Mouse (Mus musculus) left cerebral cortex, adult 2 months (tissue): ENCODE measurements at regions not wholly inside any gene's neighbourhood (a gene's known extent, or its start where the extent isn't known, plus 50 kb on each side); places are given as distances from the start of the nearest gene placed in this dataset.
"Not testable (repeated sequence)": the region's sequence is repeated elsewhere in the genome, so short reads cannot be mapped to it uniquely, and the experiment has no call there.

ENCODE experiments used
- DNase-seq, 2 experiments: peaks; one replicate each; pipeline ENCODE4 v3.0.0; 2021 to 2022; ENCODE audit warnings: low spot score in 2 of 2, mixed read lengths in 1 of 2; ENCODE audit errors: extremely low spot score in 1 of 2
- H3K27ac ChIP-seq: fragments of 200-600 bp; 2 replicates; pipeline ENCODE4 v1.8.1; 2022
- H3K4me3 ChIP-seq: fragments of 200-600 bp; 2 replicates; pipeline ENCODE4 v1.8.1; 2022
- CTCF ChIP-seq: fragments of 200-600 bp; IDR thresholded peaks from 2 replicates; pipeline ENCODE4 v1.8.1; 2022; ENCODE audit warnings: antibody characterized with exemption, mild to moderate bottlenecking, moderate library complexity
- intact Hi-C: fragments of 180-260 bp; cut with DNase I; formaldehyde crosslinking; loops from one replicate; pipeline ENCODE4 v1.15.1; 2025

DNA sequence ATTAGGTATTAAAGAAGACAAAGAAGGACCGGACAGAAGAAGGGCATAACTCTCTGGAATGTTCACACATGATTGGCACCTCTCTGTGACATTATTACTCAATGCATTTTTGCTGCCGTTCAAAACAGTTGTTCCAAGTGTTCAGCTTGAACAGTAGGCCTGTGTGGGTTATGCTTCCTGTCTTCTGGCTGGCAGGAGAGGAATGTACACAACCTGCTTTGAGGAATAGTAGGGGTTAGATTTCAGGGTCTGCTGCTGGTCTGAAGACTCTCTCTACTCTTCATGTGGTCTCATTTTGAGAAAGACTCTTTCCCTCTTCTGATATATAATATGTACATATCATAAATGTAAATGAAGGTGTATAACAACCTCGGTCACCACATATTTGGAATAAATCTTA, 137.2 kb upstream of the Adgra3 start:
- Histone ChIP-seq H3K27ac (no peak overlapping the region), H3K4me3 (no peak overlapping the region)
- no peak for TF ChIP-seq CTCF
- intact Hi-C loops, result no loop called here
- DNase-seq, result no peak

DNA sequence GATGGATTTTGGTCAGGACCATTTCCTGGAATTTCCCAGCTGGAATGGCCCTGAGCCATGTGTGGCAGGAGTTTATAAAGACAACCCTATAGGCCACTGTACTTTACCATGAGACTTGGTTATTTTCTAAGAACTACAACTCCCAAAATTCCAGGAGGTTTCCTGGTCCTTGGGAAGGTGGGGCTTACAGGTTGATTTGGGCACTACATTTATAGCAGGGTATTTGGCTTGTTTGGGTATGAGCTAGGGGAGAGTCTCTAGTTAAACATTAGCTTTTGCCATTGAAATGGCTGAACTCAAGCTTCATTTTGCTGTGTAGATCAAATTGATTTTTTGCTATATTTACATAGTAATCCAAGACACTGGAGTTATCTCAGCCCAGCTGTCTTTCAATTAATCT, 130.6 kb upstream of the Adgra3 start:
- Histone ChIP-seq H3K27ac (no peak overlapping the region), H3K4me3 (no peak overlapping the region)
- TF ChIP-seq CTCF, result no peak
- intact Hi-C loops, result no loop called here
- DNase-seq, result no peak

DNA sequence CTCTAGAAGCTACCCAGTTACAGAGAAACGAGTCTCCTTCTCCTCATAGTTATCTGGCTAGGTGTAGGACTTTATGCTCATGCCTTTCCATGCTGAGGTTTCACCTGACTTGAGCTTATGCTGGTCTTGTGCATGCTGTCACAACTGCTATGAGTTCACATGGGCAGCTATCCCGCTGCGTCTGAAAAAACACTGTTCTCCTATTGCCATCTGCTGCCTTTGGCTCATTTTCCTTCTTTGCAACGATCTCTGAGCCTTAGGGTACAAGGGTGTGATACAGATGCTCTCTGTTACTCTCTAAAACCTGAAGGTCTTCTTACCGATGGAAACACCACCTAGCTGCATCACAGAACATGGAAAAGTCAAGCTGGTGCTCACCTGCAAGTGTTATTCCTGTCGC, 123.9 kb upstream of the Adgra3 start:
- intact Hi-C loops, result no loop called here
- H3K27ac ChIP-seq, result no peak overlapping the region
- DNase-seq, result no peak
- no peak for TF ChIP-seq CTCF
- no peak overlapping the region for H3K4me3 ChIP-seq

DNA sequence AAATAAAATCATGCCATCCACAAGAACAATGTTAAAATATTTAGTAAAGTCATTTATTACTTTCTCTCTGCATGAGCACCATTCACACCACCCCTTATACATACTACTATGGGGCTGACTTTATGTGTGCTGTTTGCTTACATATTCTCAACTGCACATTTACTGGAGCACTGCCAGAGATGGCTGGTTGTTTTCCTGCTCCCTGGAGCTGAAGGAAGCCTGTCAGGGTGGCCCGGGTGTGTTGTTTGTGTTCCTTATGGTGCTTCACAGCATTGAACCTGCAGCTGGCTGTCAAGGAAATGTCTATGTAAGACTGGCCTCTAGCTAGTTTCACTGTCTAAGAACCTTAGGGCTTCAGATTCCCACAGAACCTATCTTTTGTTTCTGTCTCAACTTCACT, 97.8 kb upstream of the Adgra3 start:
- H3K4me3 ChIP-seq, result no peak overlapping the region
- DNase-seq, result no peak
- no peak for TF ChIP-seq CTCF
- H3K27ac ChIP-seq, result no peak overlapping the region
- intact Hi-C loops, result no loop called here

- H3K4me3 ChIP-seq, DNase-seq, intact Hi-C loops, H3K27ac ChIP-seq: not testable (repeated sequence)
Observed at GRCm38 (mm10) chr5:50155170-50155860, 96.5 kb upstream of the Adgra3 start.

GRCm38 (mm10) chr5:50146926-50147325, 88.1 kb upstream of the Adgra3 start:
- TF ChIP-seq CTCF, result no peak
- no peak for DNase-seq
- Histone ChIP-seq H3K4me3 (no peak overlapping the region), H3K27ac (no peak overlapping the region)
- intact Hi-C loops, result no loop called here

GRCm38 (mm10) chr5:50145458-50146083, 86.8 kb upstream of the Adgra3 start:
- Histone ChIP-seq H3K27ac (no peak overlapping the region), H3K4me3 (no peak overlapping the region)
- TF ChIP-seq CTCF, result no peak
- intact Hi-C loops, result no loop called here
- no peak for DNase-seq

GRCm38 (mm10) chr5:50130202-50130601, 71.4 kb upstream of the Adgra3 start:
- no peak overlapping the region for H3K4me3 ChIP-seq
- intact Hi-C loops, result no loop called here
- no peak for TF ChIP-seq CTCF
- no peak for DNase-seq
- no peak overlapping the region for H3K27ac ChIP-seq

GRCm38 (mm10) chr5:50128972-50129371, 70.2 kb upstream of the Adgra3 start:
- DNase-seq, result no peak
- intact Hi-C loops, result no loop called here
- no peak for TF ChIP-seq CTCF
- H3K27ac ChIP-seq, result no peak overlapping the region
- no peak overlapping the region for H3K4me3 ChIP-seq

DNA sequence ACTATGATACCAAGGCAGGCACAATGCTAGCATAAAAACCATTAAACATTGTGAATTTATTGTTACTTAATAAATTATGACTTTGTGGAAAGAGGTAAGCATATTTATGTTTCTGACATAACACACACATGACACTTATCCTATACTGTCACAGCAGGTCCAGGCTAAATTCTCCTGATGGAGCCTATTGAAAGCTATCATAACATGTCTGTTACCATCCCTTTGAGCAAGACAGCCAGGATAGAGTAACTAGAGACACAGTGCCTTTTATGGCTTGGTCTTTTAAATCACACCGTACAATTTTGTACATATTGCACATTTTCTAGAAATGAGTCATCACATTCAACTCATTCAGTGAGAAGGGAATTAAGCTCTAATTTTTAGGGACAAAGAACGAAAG, 67.8 kb upstream of the Adgra3 start:
- H3K27ac ChIP-seq, result no peak overlapping the region
- H3K4me3 ChIP-seq, result no peak overlapping the region
- no peak for DNase-seq
- TF ChIP-seq CTCF, result no peak
- intact Hi-C loops, result no loop called here

- TF ChIP-seq CTCF, result no peak
- no peak overlapping the region for H3K4me3 ChIP-seq
- no peak for DNase-seq
- intact Hi-C loops, result no loop called here
- no peak overlapping the region for H3K27ac ChIP-seq
Observed at GRCm38 (mm10) chr5:50126177-50126576, 67.4 kb upstream of the Adgra3 start.

DNA sequence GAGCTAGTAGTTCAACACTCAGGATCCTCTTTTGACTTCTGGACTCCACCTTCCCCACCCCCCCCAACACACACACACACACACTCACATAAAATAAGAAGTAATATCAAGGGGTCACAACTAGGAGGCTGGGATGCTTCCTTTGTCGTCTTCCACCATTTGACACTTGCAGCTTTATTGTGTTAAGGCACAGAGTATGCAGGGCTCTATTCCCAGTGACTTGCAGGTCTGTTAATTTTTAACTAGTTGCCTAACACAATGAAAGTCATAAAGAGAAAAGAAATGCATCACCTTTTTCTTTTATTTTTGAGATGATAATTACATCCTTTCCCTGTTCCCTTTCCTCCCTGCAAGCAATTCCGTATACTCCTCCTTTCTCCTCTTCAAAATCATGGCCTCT, 66.9 kb upstream of the Adgra3 start:
- intact Hi-C loops, result no loop called here
- Histone ChIP-seq H3K4me3 (no peak overlapping the region), H3K27ac (no peak overlapping the region)
- no peak for TF ChIP-seq CTCF
- DNase-seq, result no peak

DNA sequence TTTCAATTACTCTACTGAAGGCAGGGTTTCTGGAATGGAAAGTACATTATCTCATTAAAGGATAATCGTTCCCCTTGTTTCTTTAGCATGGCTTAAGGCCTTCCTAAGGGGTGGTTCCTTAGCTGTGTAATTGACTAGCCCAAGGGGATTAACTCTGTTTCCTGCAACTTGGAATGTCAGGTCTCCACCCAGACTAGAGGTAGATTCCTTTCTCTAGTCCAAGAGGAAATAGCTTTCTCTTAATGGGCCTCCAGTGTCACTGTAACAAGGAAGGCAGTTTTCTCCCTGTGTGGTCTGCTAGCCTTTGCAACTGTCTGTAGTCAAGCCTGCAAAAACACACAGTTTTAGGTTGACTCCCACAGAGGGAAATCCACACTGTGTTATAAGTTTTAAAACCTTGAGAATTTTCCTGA, 64.0 kb upstream of the Adgra3 start:
- no peak for TF ChIP-seq CTCF
- DNase-seq, result no peak
- no peak overlapping the region for H3K27ac ChIP-seq
- intact Hi-C loops, result no loop called here
- no peak overlapping the region for H3K4me3 ChIP-seq
